Mouse (Mus musculus) testis, adult 2 months (tissue): ENCODE results near the gene Cwf19l2.
A peak's percentile ranks its signal among the peaks of the same experiment; 100 is the strongest.

ENCODE experiments used
- CTCF ChIP-seq: fragments of 200-500 bp; IDR thresholded peaks from 2 replicates; pipeline ENCODE4 v1.5.1; 2012; ENCODE audit warnings: low read depth, mild to moderate bottlenecking, inconsistent platforms, low read length, moderate library complexity; ENCODE audit not compliant: control insufficient read depth, insufficient read depth, insufficient replicate concordance
- POLR2A ChIP-seq: fragments of 200-500 bp; IDR thresholded peaks from 2 replicates; pipeline ENCODE4 v1.6.1; 2012; ENCODE audit warnings: low read depth, mild to moderate bottlenecking, inconsistent platforms, low read length, moderate library complexity; ENCODE audit not compliant: control insufficient read depth

- TF ChIP-seq CTCF: no peak
- TF ChIP-seq POLR2A: peak; percentile 10; the same call in 1 of the 2 replicates
Observed at GRCm38 (mm10) chr9:3403251-3404208, at the start of gene Cwf19l2.
